Comparison of ENCODE assay signal across 25 mouse cellular contexts in genomic region chr12:108629556-108629955, GRCm38 (mm10).
DNase-seq lines count a peak whose midpoint lies in the region; ATAC-seq and TF ChIP-seq lines count a peak whose summit lies in the region.
"Had no signal": no experiment of that assay in that cellular context is flagged by ENCODE, and none has a peak within 500 bp of the region (broad histone marks: within the 10 kb centered on the region; RNA-seq: fewer than 3 reads in every experiment).

No protein-coding gene starts in this region.

- H3K36me3 ChIP-seq in liver, postnatal 0 days (replicated peaks; ENCODE audit: insufficient read depth, low read length), result no peaks in the 10 kb centered on the region
- H3K36me3 ChIP-seq in hindbrain, embryonic 12.5 days, result peaks cover 8% of the 10 kb centered on the region
- no peaks in the 10 kb centered on the region for H3K36me3 ChIP-seq in hindbrain, embryonic 16.5 days (ENCODE audit: control insufficient read depth, insufficient read depth, low read length)

- no peak overlapping the region for H3K4me2 ChIP-seq in liver, postnatal 0 days (ENCODE audit: low read depth, low read length)
- H3K4me2 ChIP-seq in hindbrain, embryonic 12.5 days (replicated peaks), result no peak overlapping the region
- no peak overlapping the region for H3K4me2 ChIP-seq in hindbrain, embryonic 16.5 days (ENCODE audit: low read length)
- H3K4me2 ChIP-seq: forebrain, embryonic 13.5 days; heart, embryonic 11.5 days; hindbrain, embryonic 13.5 days had no signal

- 42% methylated on average over 1 of the region's 1 CpGs for WGBS in liver, postnatal 0 days (ENCODE audit: insufficient replicate concordance)
- WGBS in hindbrain, embryonic 12.5 days, result 93% methylated on average over 1 of the region's 1 CpGs
- WGBS in hindbrain, embryonic 16.5 days, result 100% methylated on average over 1 of the region's 1 CpGs

- TF ChIP-seq EP300 in liver, postnatal 0 days (IDR thresholded peaks at IDR 0.05; ENCODE audit: low read depth), result no peak

- H3K4me3 ChIP-seq in liver, postnatal 0 days (ENCODE audit: low read depth, low read length), result no peak overlapping the region
- H3K4me3 ChIP-seq in hindbrain, embryonic 12.5 days, result no peak overlapping the region
- no peak overlapping the region for H3K4me3 ChIP-seq in hindbrain, embryonic 16.5 days (ENCODE audit: low read length)
- H3K4me3 ChIP-seq: forebrain, embryonic 10.5 days; forebrain, embryonic 13.5 days; hindbrain, embryonic 13.5 days had no signal

- no peaks in the 10 kb centered on the region for H3K27me3 ChIP-seq in liver, postnatal 0 days (ENCODE audit: insufficient read depth, low read length)
- H3K27me3 ChIP-seq in hindbrain, embryonic 12.5 days, result no peaks in the 10 kb centered on the region
- no peaks in the 10 kb centered on the region for H3K27me3 ChIP-seq in hindbrain, embryonic 16.5 days (replicated peaks; ENCODE audit: control insufficient read depth, insufficient read depth, low read length)
- H3K27me3 ChIP-seq: forebrain, embryonic 13.5 days; hindbrain, embryonic 13.5 days had no signal

- no peak for TF ChIP-seq CTCF in liver, postnatal 0 days (IDR thresholded peaks at IDR 0.05; ENCODE audit: low read depth)

- peaks cover 21% of the 10 kb centered on the region for H3K4me1 ChIP-seq in liver, postnatal 0 days (ENCODE audit: insufficient read depth)
- H3K4me1 ChIP-seq in hindbrain, embryonic 12.5 days, result 0 out of 2 replicates have a peak, but pooled peaks cover 9% of the 10 kb centered on the region
- H3K4me1 ChIP-seq in hindbrain, embryonic 16.5 days (ENCODE audit: control insufficient read depth, insufficient read depth, low read depth, low read length), result peaks cover 4% of the 10 kb centered on the region; the same call in 1 of the 2 replicates
- H3K4me1 ChIP-seq: forebrain, embryonic 10.5 days had no signal

- DNase-seq in liver, postnatal 0 days, result no peak
- DNase-seq in liver, result no peak
- peak; percentile 16 for DNase-seq in thymus, postnatal 0 days (ENCODE audit: low spot score)
- DNase-seq in thymus, postnatal 36 days, result no peak
- DNase-seq: adrenal gland, adult 2 months; adrenal gland, postnatal 25 days; cerebellum, adult 11 months; cerebellum, adult 2 months; cerebellum, adult 9-11 months; cerebellum, postnatal 25 days; embryo, embryonic 11 days; gastrocnemius, postnatal 10 days; gastrocnemius, postnatal 36 days; heart, adult 11 months had no signal

- no peak overlapping the region for H3K27ac ChIP-seq in liver, postnatal 0 days (ENCODE audit: low read depth)
- no peak overlapping the region for H3K27ac ChIP-seq in hindbrain, embryonic 12.5 days
- no peak overlapping the region for H3K27ac ChIP-seq in hindbrain, embryonic 16.5 days (ENCODE audit: low read depth, low read length)
- H3K27ac ChIP-seq: forebrain, embryonic 10.5 days; forebrain, embryonic 13.5 days; hindbrain, embryonic 13.5 days; hindbrain, postnatal 0 days had no signal

- no peak overlapping the region for H3K9ac ChIP-seq in liver, postnatal 0 days (replicated peaks)
- H3K9ac ChIP-seq in hindbrain, embryonic 12.5 days, result no peak overlapping the region
- no peak overlapping the region for H3K9ac ChIP-seq in hindbrain, embryonic 16.5 days (ENCODE audit: low read depth, low read length)
- H3K9ac ChIP-seq: forebrain, embryonic 13.5 days; hindbrain, embryonic 13.5 days had no signal

- peak; percentile 29; the same call in 1 of the 2 replicates for ATAC-seq in liver, postnatal 0 days
- ATAC-seq in megakaryocyte, adult 5-6 weeks (ENCODE audit: poor library complexity, severe bottlenecking), result peak; percentile 67
- ATAC-seq in hindbrain, embryonic 12.5 days (ENCODE audit: low FRiP score), result no peak
- ATAC-seq in hindbrain, embryonic 16.5 days, result no peak
- ATAC-seq: CD4-positive, CD25-positive, alpha-beta regulatory T cell, adult 4 months; forebrain, embryonic 13.5 days; forebrain, embryonic 16.5 days; hindbrain, postnatal 0 days; inflammation-experienced regulatory T-cells, adult 6 months had no signal

- H3K9me3 ChIP-seq in liver, postnatal 0 days (ENCODE audit: low read length), result no peaks in the 10 kb centered on the region
- no peaks in the 10 kb centered on the region for H3K9me3 ChIP-seq in hindbrain, embryonic 12.5 days (replicated peaks)
- no peaks in the 10 kb centered on the region for H3K9me3 ChIP-seq in hindbrain, embryonic 16.5 days (ENCODE audit: control insufficient read depth, low read length)
- H3K9me3 ChIP-seq: forebrain, embryonic 10.5 days; forebrain, embryonic 13.5 days; hindbrain, embryonic 13.5 days had no signal

Comparison
In these comparisons a context has a peak if more than half of its experiments do, and no peak if none do; other contexts are left out.
1. ATAC-seq: peak in liver, postnatal 0 days (single experiment) and megakaryocyte, adult 5-6 weeks (single experiment); none in hindbrain, embryonic 12.5 days (single experiment) and hindbrain, embryonic 16.5 days (single experiment).